Mouse (Mus musculus): Measurements from ENCODE around the gene Entpd5.

GRCm38 (mm10) chr12:84408819-84409507, at the start of gene Entpd5, which contains the start of gene Bbof1:
- TF ChIP-seq POLR2A (IDR thresholded peaks at IDR 0.05; ENCODE audit: control insufficient read depth, low read depth, low read length) (peak; percentile 97), CTCF (IDR thresholded peaks at IDR 0.05; ENCODE audit: control insufficient read depth, insufficient read depth, insufficient replicate concordance, low read depth, low read length) (no peak)

All from testis, adult 2 months (tissue).